Mouse (Mus musculus): ENCODE data around the gene Olfr669. TPM values are rescaled to one million over a fixed set of nuclear protein-coding genes. Genes with fewer than 3 reads are reported as not detected.
"Not testable (repeated sequence)": the region's sequence is repeated elsewhere in the genome, so short reads cannot be mapped to it uniquely, and the experiment has no call there.

Gene Olfr669
- polyA plus RNA-seq (2015; fragmentation: Nextera tagmentation; extraction: Ambion mirVana) = not detected in 2 replicates

DNA sequence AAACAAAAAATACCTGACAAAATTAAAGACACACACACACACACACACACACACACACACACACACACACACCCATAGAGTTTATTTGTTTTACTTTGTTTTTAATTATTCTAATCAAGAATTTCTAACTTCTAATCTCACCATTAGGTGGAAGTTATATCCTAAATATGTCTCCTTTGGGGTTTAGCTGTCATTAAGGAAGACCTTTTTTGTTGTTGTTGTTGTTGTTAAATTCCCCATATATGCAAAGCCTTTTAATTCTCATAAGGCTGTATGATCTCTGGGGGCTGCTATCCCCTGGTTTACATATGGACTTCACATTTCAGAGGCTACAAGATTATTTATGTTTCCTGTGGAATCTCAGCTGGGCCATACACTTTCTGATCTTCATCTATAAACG is at the start of gene Olfr669:
Olfr669 (plus strand) TSS at position 301 of the 400 bp plus-strand sequence.
- 71% methylated on average over 1 of the region's 1 CpGs for WGBS
- no peak for ATAC-seq (ENCODE audit: insufficient read depth, low FRiP score, low read depth)

DNA sequence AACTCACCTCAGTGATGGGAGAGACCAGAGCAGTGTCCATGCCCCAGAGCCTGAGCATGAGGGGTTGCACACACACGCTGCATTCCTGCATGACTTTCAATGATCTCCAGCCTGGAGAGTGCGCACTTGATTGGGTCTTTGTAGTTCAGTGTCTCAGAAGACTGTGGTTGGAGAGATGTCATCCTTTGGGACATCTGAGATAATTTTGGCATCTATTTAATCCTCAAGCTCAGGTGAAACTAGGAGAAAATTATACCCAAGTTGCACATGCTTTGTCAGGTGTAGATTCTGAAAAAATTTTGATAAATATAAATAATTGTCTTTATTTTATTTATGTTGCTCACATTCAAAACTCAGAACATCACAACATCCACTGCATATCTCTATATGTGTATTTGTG is 38.2 kb upstream of the Olfr669 start, which contains the start of gene Olfr666:
Olfr666 (minus strand) TSS at position 101 of the 400 bp plus-strand sequence.
- Histone ChIP-seq H3K27ac (no peak within 1 kb of the TSS), H3K9me3 (no peaks in the 10 kb centered on the region), H3K9ac (no peak within 1 kb of the TSS), H3K4me3 (replicated peaks) (no peak within 1 kb of the TSS), H3K36me3 (no peaks in the 10 kb centered on the region), H3K4me1 (no peaks in the 10 kb centered on the region), H3K27me3 (replicated peaks) (no peaks in the 10 kb centered on the region), H3K4me2 (no peak within 1 kb of the TSS)
- 89% methylated on average over 2 of the region's 2 CpGs for WGBS
- no peak for ATAC-seq (ENCODE audit: insufficient read depth, low FRiP score, low read depth)

More for the DNA sequence above, at the start of gene Olfr669:
- Histone ChIP-seq H3K4me2 (no peak within 1 kb of the TSS), H3K4me3 (replicated peaks) (no peak within 1 kb of the TSS), H3K27me3 (replicated peaks) (no peaks in the 10 kb centered on the region), H3K9ac (no peak within 1 kb of the TSS), H3K27ac (no peak within 1 kb of the TSS), H3K9me3 (no peaks in the 10 kb centered on the region), H3K4me1 (no peaks in the 10 kb centered on the region), H3K36me3 (no peaks in the 10 kb centered on the region)

DNA sequence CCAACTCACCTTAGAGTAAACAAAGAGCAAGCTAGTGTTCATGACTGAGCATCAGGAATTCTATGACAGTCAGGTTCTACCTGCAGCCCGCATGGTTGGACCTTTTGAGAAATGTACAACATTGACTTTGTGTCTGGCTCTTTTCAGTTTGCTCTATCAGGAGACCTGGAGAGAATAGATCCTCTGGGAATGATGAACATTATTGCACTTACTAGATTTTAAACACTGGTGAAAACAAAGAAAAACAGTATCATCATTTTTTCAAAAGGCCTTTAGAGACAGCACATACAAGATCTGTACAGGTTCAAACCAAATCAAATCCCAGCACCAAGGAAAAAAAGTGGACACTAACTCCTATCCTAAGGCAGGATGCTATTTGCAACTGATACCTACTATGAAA is 12.7 kb upstream of the Olfr669 start, which contains the start of gene Olfr667:
Olfr667 (minus strand) TSS at position 101 of the 400 bp plus-strand sequence.
- Histone ChIP-seq H3K9ac (no peak within 1 kb of the TSS), H3K4me2 (no peak within 1 kb of the TSS), H3K4me1 (no peaks in the 10 kb centered on the region), H3K27ac (no peak within 1 kb of the TSS), H3K27me3 (replicated peaks) (no peaks in the 10 kb centered on the region), H3K36me3 (no peaks in the 10 kb centered on the region), H3K4me3 (replicated peaks) (no peak within 1 kb of the TSS), H3K9me3 (no peaks in the 10 kb centered on the region)
- no peak for ATAC-seq (ENCODE audit: insufficient read depth, low FRiP score, low read depth)
- 81% methylated on average over 1 of the region's 1 CpGs for WGBS

DNA sequence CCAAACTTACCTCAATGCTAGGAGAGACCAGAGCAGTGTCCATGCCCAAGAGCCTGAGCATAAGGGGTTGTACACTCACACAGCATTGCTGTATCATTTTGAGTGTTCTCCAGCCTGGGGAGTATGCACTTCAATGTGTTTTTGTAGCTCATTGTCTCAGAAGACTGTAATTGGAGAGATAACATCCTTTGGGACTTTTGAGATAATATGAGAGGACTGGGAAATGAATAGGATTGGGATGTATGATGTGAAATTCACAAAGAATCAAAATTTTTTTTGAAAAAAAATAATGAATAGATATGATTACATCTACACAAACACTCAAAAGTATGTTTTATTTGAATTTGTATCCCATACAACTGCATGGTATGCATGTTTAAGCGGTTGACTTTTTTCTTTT is 6.1 kb upstream of the Olfr669 start, which contains the start of gene Olfr668:
Olfr668 (minus strand) TSS at position 101 of the 400 bp plus-strand sequence.
- H3K27ac ChIP-seq = no peak within 1 kb of the TSS
- no peak within 1 kb of the TSS for H3K4me2 ChIP-seq
- H3K36me3 ChIP-seq = no peaks in the 10 kb centered on the region
- 73% methylated on average over 1 of the region's 1 CpGs for WGBS
- no peaks in the 10 kb centered on the region for H3K27me3 ChIP-seq (replicated peaks)
- H3K9me3 ChIP-seq = no peaks in the 10 kb centered on the region
- ATAC-seq (ENCODE audit: insufficient read depth, low FRiP score, low read depth) = no peak
- no peaks in the 10 kb centered on the region for H3K4me1 ChIP-seq
- H3K4me3 ChIP-seq (replicated peaks) = no peak within 1 kb of the TSS
- H3K9ac ChIP-seq = no peak within 1 kb of the TSS

DNA sequence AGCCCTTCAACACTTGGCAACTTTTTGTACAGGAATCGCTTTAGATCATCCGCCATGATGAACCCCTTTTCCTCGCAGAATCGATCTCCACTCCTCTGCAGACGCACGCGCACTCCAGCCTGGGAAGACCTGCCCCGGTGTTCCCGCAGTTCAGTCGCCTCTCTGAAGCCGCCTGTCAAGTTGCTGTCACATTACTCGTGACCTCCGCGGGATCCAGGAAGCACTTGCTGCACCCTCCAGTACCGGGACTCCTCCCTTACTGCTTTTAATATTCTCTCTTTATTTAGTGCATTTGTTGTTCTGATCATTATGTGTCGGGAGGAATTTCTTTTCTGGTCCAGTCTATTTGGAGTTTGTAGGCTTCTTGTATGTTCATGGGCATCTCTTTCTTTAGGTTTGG is 16.2 kb downstream of the Olfr669 start:
- H3K4me2 ChIP-seq; H3K4me3 ChIP-seq (replicated peaks); H3K27ac ChIP-seq; H3K27me3 ChIP-seq (replicated peaks); H3K9me3 ChIP-seq; ATAC-seq (ENCODE audit: insufficient read depth, low FRiP score, low read depth); H3K4me1 ChIP-seq; H3K36me3 ChIP-seq; H3K9ac ChIP-seq: not testable (repeated sequence)
- 93% methylated on average over 16 of the region's 16 CpGs for WGBS

DNA sequence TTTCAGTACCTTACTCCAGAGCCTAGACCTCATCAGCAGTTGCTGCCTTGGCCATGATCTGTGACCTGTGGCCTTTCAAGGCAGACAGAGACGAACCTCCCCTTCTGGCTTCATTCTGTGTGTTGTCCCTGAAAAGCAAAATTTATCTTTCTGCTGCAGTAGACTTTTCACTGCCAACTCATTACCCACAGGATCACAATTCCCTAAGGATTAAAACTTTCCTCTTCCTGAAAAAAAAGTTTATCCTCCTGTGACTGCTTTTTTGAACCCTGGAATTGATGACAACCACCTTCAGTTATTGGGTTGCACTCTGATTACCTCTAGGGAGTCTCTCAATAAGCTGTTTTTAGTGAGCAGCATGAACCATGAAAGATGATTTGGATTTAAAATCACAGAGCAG is 28.5 kb downstream of the Olfr669 start, which contains the start of gene Olfr670:
Olfr670 (minus strand) TSS at position 101 of the 400 bp plus-strand sequence.
- H3K27ac ChIP-seq = no peak within 1 kb of the TSS
- no peak within 1 kb of the TSS for H3K4me3 ChIP-seq (replicated peaks)
- no peak for ATAC-seq (ENCODE audit: insufficient read depth, low FRiP score, low read depth)
- no peaks in the 10 kb centered on the region for H3K27me3 ChIP-seq (replicated peaks)
- no peaks in the 10 kb centered on the region for H3K4me1 ChIP-seq
- WGBS = 38% methylated on average over 1 of the region's 1 CpGs
- no peak within 1 kb of the TSS for H3K9ac ChIP-seq
- no peaks in the 10 kb centered on the region for H3K36me3 ChIP-seq
- H3K9me3 ChIP-seq = no peaks in the 10 kb centered on the region
- no peak within 1 kb of the TSS for H3K4me2 ChIP-seq

DNA sequence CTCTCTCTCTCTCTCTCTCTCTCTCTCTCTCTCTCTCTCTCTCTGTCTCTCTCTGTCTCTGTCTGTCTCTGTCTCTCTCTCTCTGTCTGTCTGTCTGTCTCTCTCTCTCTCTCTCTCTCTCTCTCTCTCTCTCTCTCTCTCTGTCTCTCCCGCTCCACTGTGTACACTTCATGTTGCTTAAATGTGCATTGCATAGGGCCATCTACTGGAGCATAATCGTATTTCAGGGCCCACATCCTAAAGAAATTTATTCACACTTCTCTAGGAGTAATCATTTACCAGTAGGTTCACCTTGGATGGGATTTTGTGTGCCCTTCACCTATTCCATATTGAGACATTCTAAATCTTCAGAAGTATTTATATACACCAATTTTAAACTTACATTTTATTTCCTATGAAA is 38.5 kb downstream of the Olfr669 start:
- H3K9ac ChIP-seq; H3K4me2 ChIP-seq; H3K9me3 ChIP-seq; H3K27me3 ChIP-seq (replicated peaks); ATAC-seq (ENCODE audit: insufficient read depth, low FRiP score, low read depth); H3K36me3 ChIP-seq; H3K4me1 ChIP-seq; H3K27ac ChIP-seq; H3K4me3 ChIP-seq (replicated peaks): not testable (repeated sequence)
- 69% methylated on average over 2 of the region's 2 CpGs for WGBS

DNA sequence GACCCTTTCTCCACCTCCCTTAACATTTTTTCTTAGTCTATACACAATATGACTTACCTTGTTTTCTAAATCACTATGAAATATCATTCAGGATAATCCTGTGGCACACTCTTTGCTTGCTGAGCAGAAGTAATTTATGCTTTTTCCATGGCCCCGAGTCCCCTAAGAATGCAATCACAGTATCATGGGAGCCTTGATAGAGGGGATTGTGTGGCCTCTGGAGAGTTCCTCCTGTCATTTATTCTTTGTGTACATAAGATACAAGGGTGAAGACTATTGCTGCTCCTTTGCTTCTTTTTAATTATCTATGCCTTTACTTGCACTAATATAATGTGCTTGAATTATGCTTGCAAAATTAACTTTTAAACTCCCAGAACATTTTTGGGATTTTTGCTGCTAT is 45.0 kb downstream of the Olfr669 start, which contains the start of gene Olfr671:
Olfr671 (minus strand) TSS at position 101 of the 400 bp plus-strand sequence.
- H3K9ac ChIP-seq = no peak within 1 kb of the TSS
- no peaks in the 10 kb centered on the region for H3K4me1 ChIP-seq
- WGBS = 58% methylated on average over 1 of the region's 1 CpGs
- H3K4me3 ChIP-seq (replicated peaks) = no peak within 1 kb of the TSS
- no peaks in the 10 kb centered on the region for H3K9me3 ChIP-seq
- H3K36me3 ChIP-seq = no peaks in the 10 kb centered on the region
- H3K27ac ChIP-seq = no peak within 1 kb of the TSS
- H3K27me3 ChIP-seq (replicated peaks) = no peaks in the 10 kb centered on the region
- ATAC-seq (ENCODE audit: insufficient read depth, low FRiP score, low read depth) = no peak
- H3K4me2 ChIP-seq = no peak within 1 kb of the TSS

Other genes with a start within 250 kb of the Olfr669 start
- gene Olfr661, start 247.7 kb upstream of the Olfr669 start, polyA plus RNA-seq (2015; fragmentation: Nextera tagmentation; extraction: Ambion mirVana) = not detected in 2 replicates
- not detected in 2 replicates for gene Usp17le, start 156.8 kb upstream of the Olfr669 start, polyA plus RNA-seq (2015; fragmentation: Nextera tagmentation; extraction: Ambion mirVana)
- gene Usp17lb, start 91.6 kb upstream of the Olfr669 start, polyA plus RNA-seq (2015; fragmentation: Nextera tagmentation; extraction: Ambion mirVana) = not detected in 2 replicates
- not detected in 2 replicates for gene Usp17la, start 77.2 kb upstream of the Olfr669 start, polyA plus RNA-seq (2015; fragmentation: Nextera tagmentation; extraction: Ambion mirVana)
- not detected in 2 replicates for gene Olfr665, start 56.2 kb upstream of the Olfr669 start, polyA plus RNA-seq (2015; fragmentation: Nextera tagmentation; extraction: Ambion mirVana)
- not detected in 2 replicates for gene Olfr666, start 38.3 kb upstream of the Olfr669 start, polyA plus RNA-seq (2015; fragmentation: Nextera tagmentation; extraction: Ambion mirVana)
- not detected in 2 replicates for gene Olfr667, start 12.8 kb upstream of the Olfr669 start, polyA plus RNA-seq (2015; fragmentation: Nextera tagmentation; extraction: Ambion mirVana)
- gene Olfr668, start 6.2 kb upstream of the Olfr669 start, polyA plus RNA-seq (2015; fragmentation: Nextera tagmentation; extraction: Ambion mirVana) = not detected in 2 replicates
- gene Olfr670, start 28.4 kb downstream of the Olfr669 start, polyA plus RNA-seq (2015; fragmentation: Nextera tagmentation; extraction: Ambion mirVana) = not detected in 2 replicates
- not detected in 2 replicates for gene Olfr671, start 44.9 kb downstream of the Olfr669 start, polyA plus RNA-seq (2015; fragmentation: Nextera tagmentation; extraction: Ambion mirVana)
- not detected in 2 replicates for gene Olfr672, start 67.8 kb downstream of the Olfr669 start, polyA plus RNA-seq (2015; fragmentation: Nextera tagmentation; extraction: Ambion mirVana)
- gene Olfr675, start 94.2 kb downstream of the Olfr669 start, polyA plus RNA-seq (2015; fragmentation: Nextera tagmentation; extraction: Ambion mirVana) = not detected in 2 replicates
- gene Olfr676, start 98.5 kb downstream of the Olfr669 start, polyA plus RNA-seq (2015; fragmentation: Nextera tagmentation; extraction: Ambion mirVana) = not detected in 2 replicates
- gene Olfr677, start 117.1 kb downstream of the Olfr669 start, polyA plus RNA-seq (2015; fragmentation: Nextera tagmentation; extraction: Ambion mirVana) = not detected in 2 replicates
- not detected in 2 replicates for gene Olfr678, start 130.2 kb downstream of the Olfr669 start, polyA plus RNA-seq (2015; fragmentation: Nextera tagmentation; extraction: Ambion mirVana)
- not detected in 2 replicates for gene Olfr679, start 147.0 kb downstream of the Olfr669 start, polyA plus RNA-seq (2015; fragmentation: Nextera tagmentation; extraction: Ambion mirVana)
- gene Olfr680-ps1, start 158.6 kb downstream of the Olfr669 start, polyA plus RNA-seq (2015; fragmentation: Nextera tagmentation; extraction: Ambion mirVana) = not detected in 2 replicates
- not detected in 2 replicates for gene Olfr681, start 182.6 kb downstream of the Olfr669 start, polyA plus RNA-seq (2015; fragmentation: Nextera tagmentation; extraction: Ambion mirVana)
- not detected in 2 replicates for gene Olfr683, start 212.8 kb downstream of the Olfr669 start, polyA plus RNA-seq (2015; fragmentation: Nextera tagmentation; extraction: Ambion mirVana)
- gene Olfr684, start 229.4 kb downstream of the Olfr669 start, polyA plus RNA-seq (2015; fragmentation: Nextera tagmentation; extraction: Ambion mirVana) = not detected in 2 replicates